Mouse (Mus musculus) NIH3T3 (cell line): ENCODE measurements around the gene Olfr1242.

ENCODE experiments used
- DNase-seq: peaks from one replicate; pipeline ENCODE4 v3.0.0-alpha.2; 2012; ENCODE audit warnings: low read depth

The Olfr1242 gene

DNA sequence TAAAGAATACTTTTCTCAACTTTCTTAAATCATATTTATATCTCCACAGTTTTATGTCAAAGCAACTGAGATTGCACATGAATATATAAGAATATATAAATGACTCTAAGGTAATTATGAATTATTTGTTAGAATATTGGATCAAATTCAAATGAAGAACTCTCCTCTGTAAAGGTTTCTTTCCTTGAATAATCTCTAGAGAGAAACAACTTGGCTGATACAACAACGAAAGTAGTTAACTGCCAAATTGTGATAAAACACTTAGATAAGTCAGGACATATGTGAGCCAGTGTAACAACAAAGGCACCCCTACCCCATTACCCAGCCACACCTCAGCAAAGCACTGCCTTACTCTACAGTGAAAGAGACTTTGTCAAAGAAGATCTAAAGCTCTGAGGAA is at the start of gene Olfr1242:
Gene Olfr1242, minus strand, starts transcription at position 101 of the 400 bp plus-strand sequence.
- no peak for DNase-seq

- DNase-seq = peak; percentile 23
Observed at GRCm38 (mm10) chr2:89544516-89544915, 46.4 kb upstream of the Olfr1242 start.

GRCm38 (mm10) chr2:89539923-89540322 is 41.8 kb upstream of the Olfr1242 start:
- no peak for DNase-seq

DNA sequence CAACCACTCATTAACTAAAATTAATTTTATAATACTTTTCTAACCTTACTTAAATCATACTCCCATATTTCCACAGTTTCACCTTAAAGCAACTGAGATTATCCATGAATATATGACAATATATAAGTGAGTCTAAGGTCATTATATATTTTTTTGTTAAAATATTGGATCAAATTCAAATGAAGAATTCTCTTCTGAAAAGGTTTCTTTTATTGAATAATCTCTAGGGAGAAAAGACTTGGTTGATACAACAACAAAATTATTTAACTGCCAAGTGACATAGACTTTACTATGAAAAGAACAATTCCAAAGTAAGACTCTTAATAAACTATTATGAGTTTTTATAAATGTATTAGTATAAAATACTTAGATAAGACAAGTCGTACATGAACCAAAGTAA is 33.3 kb upstream of the Olfr1242 start, which contains the start of gene Olfr1243:
Gene Olfr1243, minus strand, starts transcription at position 101 of the 400 bp plus-strand sequence.
- DNase-seq = no peak

DNA sequence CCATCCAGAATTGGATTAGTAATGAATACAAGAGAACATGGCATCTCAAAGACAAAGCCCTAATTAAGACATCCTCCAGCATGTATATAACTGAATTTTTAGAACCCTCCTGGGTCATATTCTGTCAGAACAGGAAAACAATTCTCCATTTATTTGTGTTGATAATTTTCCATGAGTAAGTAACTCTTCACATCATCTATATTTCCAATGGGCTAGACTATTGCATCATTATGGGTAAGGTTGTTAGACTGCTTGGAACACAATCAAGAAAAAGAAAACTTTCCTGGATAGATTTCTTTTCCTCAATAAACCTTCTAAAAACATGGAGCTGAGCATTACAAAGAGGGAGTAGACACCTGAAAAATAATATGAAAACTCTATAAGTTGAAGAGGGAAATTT is 11.1 kb downstream of the Olfr1242 start, which contains the start of gene Olfr1241:
Gene Olfr1241, minus strand, starts transcription at position 101 of the 400 bp plus-strand sequence.
- DNase-seq = no peak

GRCm38 (mm10) chr2:89442900-89443299 is 55.2 kb downstream of the Olfr1242 start, which contains the start of gene Olfr1240:
Olfr1240 (minus strand) TSS chr2:89443000.
- no peak for DNase-seq
